Mouse (Mus musculus): ENCODE measurements at regions not wholly inside any gene's neighbourhood (a gene's known extent, or its start where the extent isn't known, plus 50 kb on each side); places are given as distances from the start of the nearest gene placed in this dataset.
"Not testable (repeated sequence)": the region's sequence is repeated elsewhere in the genome, so short reads cannot be mapped to it uniquely, and the experiment has no call there.

DNA sequence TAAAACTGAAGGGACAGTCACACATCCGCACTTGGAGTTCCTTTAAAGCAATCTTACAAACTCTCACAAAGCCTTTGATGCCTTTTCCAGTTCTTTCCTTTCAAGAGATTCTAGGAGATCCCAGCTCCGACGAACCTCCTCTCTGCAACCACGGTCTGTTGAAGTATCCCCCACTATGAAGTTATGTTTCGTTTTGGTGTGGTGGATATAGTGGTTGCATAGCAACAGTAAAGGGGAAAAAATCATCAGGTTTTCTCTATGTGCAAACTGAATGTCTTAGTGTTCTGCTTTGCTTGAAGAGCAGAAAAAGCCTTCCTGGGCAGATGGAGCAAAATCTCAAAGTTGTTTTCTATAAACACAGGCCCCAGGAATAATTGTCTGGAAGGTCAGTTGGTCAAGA lies 147.4 kb upstream of the Dlgap1 start:
- no peak for DNase-seq (ENCODE audit: low read depth)

- DNase-seq (ENCODE audit: low read depth), result no peak
Measured at GRCm38 (mm10) chr17:69821901-69822300, 147.0 kb upstream of the Dlgap1 start.

DNA sequence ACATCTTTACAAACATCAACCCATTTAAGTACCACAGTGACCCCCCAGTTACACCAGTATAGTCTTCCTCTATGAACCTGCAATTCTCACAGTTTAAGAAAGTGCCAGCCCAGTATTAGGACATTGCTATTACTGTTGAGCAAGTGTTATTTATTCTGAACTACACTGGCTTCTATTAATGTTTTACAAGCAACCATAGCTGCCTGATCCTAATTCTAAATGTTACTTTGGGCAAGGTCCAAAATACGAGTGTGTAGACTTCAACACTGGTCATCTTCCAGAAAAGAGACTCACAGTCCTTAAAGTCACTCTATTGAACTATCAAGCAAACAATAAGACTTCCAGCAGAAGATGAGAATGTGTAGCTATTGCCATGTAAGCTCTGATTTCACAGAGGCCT lies 146.0 kb upstream of the Dlgap1 start:
- no peak for DNase-seq (ENCODE audit: low read depth)

DNA sequence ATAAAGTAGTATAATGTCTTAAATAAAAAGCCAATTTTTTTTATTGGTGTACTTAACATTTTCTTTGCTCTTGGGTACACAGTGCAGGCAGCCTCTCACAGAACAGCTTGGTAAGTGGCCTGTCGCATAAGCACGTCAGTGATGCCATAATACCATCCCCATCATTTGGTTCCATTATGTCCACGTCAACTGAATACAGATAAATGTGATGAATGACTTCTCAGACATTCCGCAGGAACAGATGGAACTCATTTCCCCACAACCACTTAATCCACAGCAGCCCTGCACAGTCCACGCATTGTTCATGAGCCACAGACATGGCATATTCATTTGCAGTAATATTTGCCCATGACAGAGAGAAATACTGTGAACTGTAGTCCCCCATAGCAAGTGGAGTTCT lies 127.6 kb upstream of the Dlgap1 start:
- no peak for DNase-seq (ENCODE audit: low read depth)

- no peak for DNase-seq (ENCODE audit: low read depth)
Measured at GRCm38 (mm10) chr17:69848306-69848705, 120.6 kb upstream of the Dlgap1 start.

GRCm38 (mm10) chr17:69850075-69850474 lies 118.8 kb upstream of the Dlgap1 start:
- DNase-seq (ENCODE audit: low read depth), result no peak

GRCm38 (mm10) chr17:69879958-69880357 lies 88.9 kb upstream of the Dlgap1 start:
- not testable (repeated sequence) for DNase-seq (ENCODE audit: low read depth)

- DNase-seq (ENCODE audit: low read depth), result no peak
Measured at GRCm38 (mm10) chr17:69893980-69894379, 74.9 kb upstream of the Dlgap1 start.
